Mouse (Mus musculus) liver, embryonic 14.5 days (tissue): ENCODE results near the gene Lrig2. TPM values are rescaled to one million over a fixed set of nuclear protein-coding genes. Genes with fewer than 3 reads are reported as not detected.

Experiments
- ATAC-seq: fragments of 200-750 bp; cut with Nextera tagmentation; 2 replicates; pipeline ENCODE4 v1.8.0; 2017; ENCODE audit warnings: moderate number of reproducible peaks, mild to moderate bottlenecking, moderate library complexity; ENCODE audit not compliant: insufficient read depth
- DNase-seq, 3 experiments: peaks; one replicate each; pipeline ENCODE4 v3.0.0-alpha.2; 2012 to 2013; ENCODE audit warnings: low read depth in 3 of 3, low spot score in 3 of 3
- H3K27ac ChIP-seq: fragments of 300-500 bp; sonication (generic); 2 replicates; pipeline ENCODE4 v1.5.1; 2014; ENCODE audit warnings: moderate library complexity, mild to moderate bottlenecking, control low read depth, inconsistent platforms
- H3K27me3 ChIP-seq: fragments of 300-500 bp; sonication (generic); 2 replicates; pipeline ENCODE4 v1.6.1; 2014; ENCODE audit warnings: mild to moderate bottlenecking, low read length, moderate library complexity; ENCODE audit not compliant: control insufficient read depth, insufficient read depth
- H3K36me3 ChIP-seq: fragments of 300-500 bp; sonication (generic); replicated peaks from 2 replicates; pipeline ENCODE4 v1.6.1; 2014; ENCODE audit warnings: low read depth; ENCODE audit not compliant: control insufficient read depth, insufficient read depth
- H3K4me1 ChIP-seq, 2 experiments: fragments of 200-500 bp in 1 of 2; fragments of 300-500 bp in 1 of 2; sonication (generic) in 1 of 2; replicated peaks; 2 replicates each; pipeline ENCODE4 v1.6.1; 2012 to 2014; ENCODE audit warnings: antibody characterized with exemption in 1 of 2, inconsistent platforms in 1 of 2, low read length in 1 of 2; ENCODE audit not compliant: control insufficient read depth in 2 of 2, insufficient read depth in 2 of 2
- H3K4me2 ChIP-seq: fragments of 300-500 bp; sonication (generic); 2 replicates; pipeline ENCODE4 v1.6.1; 2014; ENCODE audit warnings: low read depth, mild to moderate bottlenecking, control low read depth, moderate library complexity
- H3K4me3 ChIP-seq, 2 experiments: fragments of 200-500 bp in 1 of 2; fragments of 300-500 bp in 1 of 2; sonication (generic) in 1 of 2; 2 replicates each; pipeline ENCODE4 v1.5.1; 2012 to 2014; ENCODE audit warnings: low read depth in 2 of 2, low read length in 2 of 2, mild to moderate bottlenecking in 2 of 2, control low read depth in 1 of 2, inconsistent platforms in 1 of 2, moderate library complexity in 1 of 2; ENCODE audit not compliant: insufficient read depth in 1 of 2
- H3K9ac ChIP-seq: fragments of 300-500 bp; sonication (generic); replicated peaks from 2 replicates; pipeline ENCODE4 v1.6.1; 2014; ENCODE audit warnings: mild to moderate bottlenecking, control low read depth, moderate library complexity
- H3K9me3 ChIP-seq: fragments of 300-500 bp; sonication (generic); 2 replicates; pipeline ENCODE4 v1.6.1; 2016; ENCODE audit warnings: low read length, mixed read lengths; ENCODE audit not compliant: control insufficient read depth
- CTCF ChIP-seq: IDR thresholded peaks from 2 replicates; pipeline ENCODE4 v1.5.1; 2016; ENCODE audit warnings: antibody characterized with exemption, low read depth, control low read depth
- EP300 ChIP-seq: IDR thresholded peaks from 2 replicates; pipeline ENCODE4 v1.6.1; 2016; ENCODE audit warnings: antibody characterized with exemption, low read depth
- WGBS: fragments of 180-500 bp; shearing (Covaris S2); extraction: QIAGEN DNeasy Blood & Tissue Kit; methylation state at CpG from one replicate; pipeline ENCODE4 v1.1.7; 2014; ENCODE audit not compliant: insufficient replicate concordance; 5-methylcytosine and 5-hydroxymethylcytosine counted together
- polyA plus RNA-seq, 2 experiments: library from polyadenylated mRNA; depleted of rRNA in 1 of 2; stranded (reverse) in 1 of 2; unstranded in 1 of 2; fragments of >200 nt; fragmentation: Nextera tagmentation in 1 of 2; extraction: Ambion mirVana in 1 of 2; gene quantifications; 2 replicates each; pipeline versions ENCODE4 v1.2.1 to v1.2.3; 2012 to 2014

The Lrig2 gene
- polyA plus RNA-seq, 2 experiments: 1.9 to 3.1 TPM

- Histone ChIP-seq H3K4me3 (no peak overlapping the region), H3K4me2 (no peak overlapping the region), H3K9me3 (no peaks in the 10 kb centered on the region), H3K4me1 (peaks cover 0 to 15% of the 10 kb centered on the region in 2 experiments; a peak in 2 of 4 replicates), H3K9ac (no peak overlapping the region), H3K27ac (no peak overlapping the region), H3K36me3 (no peaks in the 10 kb centered on the region), H3K27me3 (no peaks in the 10 kb centered on the region)
- no peak for TF ChIP-seq CTCF
- no peak for TF ChIP-seq EP300
- DNase-seq (no peak), ATAC-seq (no peak)
- 55% methylated on average over 5 of the region's 5 CpGs for WGBS
Observed at GRCm38 (mm10) chr3:104416806-104417205, 94.9 kb downstream of the Lrig2 start.

DNA sequence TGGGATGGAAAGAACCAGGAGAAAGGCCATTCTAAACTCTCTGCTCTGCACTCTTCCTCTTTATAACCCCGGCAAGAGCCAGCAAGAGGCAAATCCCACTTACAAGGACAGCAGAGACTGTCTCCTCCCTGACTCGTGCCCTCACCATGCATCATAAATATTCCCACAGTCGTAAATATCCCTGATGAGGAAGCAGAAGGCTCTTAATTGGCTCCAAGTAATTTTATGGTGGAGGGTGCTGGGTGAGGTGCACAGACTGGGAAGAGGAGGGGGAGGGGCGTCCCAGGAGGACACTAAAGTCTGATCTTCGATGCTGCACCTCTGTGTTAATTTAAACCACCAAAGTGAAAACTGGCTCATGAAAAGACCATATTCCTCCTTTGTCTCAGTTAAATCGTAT is 99.2 kb downstream of the Lrig2 start:
- no peak overlapping the region for H3K27ac ChIP-seq
- ATAC-seq: no peak
- H3K27me3 ChIP-seq: no peaks in the 10 kb centered on the region
- no peak for DNase-seq
- no peaks in the 10 kb centered on the region for H3K9me3 ChIP-seq
- TF ChIP-seq CTCF: no peak
- TF ChIP-seq EP300: no peak
- 50% methylated on average over 6 of the region's 6 CpGs for WGBS
- no peaks in the 10 kb centered on the region; a peak in 1 of 4 replicates for H3K4me1 ChIP-seq
- no peak overlapping the region for H3K4me2 ChIP-seq
- no peaks in the 10 kb centered on the region for H3K36me3 ChIP-seq
- no peak overlapping the region for H3K9ac ChIP-seq
- H3K4me3 ChIP-seq: no peak overlapping the region

GRCm38 (mm10) chr3:104407506-104407905 is 104.2 kb downstream of the Lrig2 start:
- no peaks in the 10 kb centered on the region for H3K36me3 ChIP-seq
- H3K4me1 ChIP-seq: peaks cover 0 to 5% of the 10 kb centered on the region in 2 experiments; a peak in 2 of 4 replicates
- no peak overlapping the region for H3K4me3 ChIP-seq
- H3K9me3 ChIP-seq: no peaks in the 10 kb centered on the region
- no peak overlapping the region for H3K4me2 ChIP-seq
- no peak for ATAC-seq
- H3K27me3 ChIP-seq: no peaks in the 10 kb centered on the region
- TF ChIP-seq CTCF: no peak
- no peak for TF ChIP-seq EP300
- H3K27ac ChIP-seq: no peak overlapping the region
- no peak overlapping the region for H3K9ac ChIP-seq
- 69% methylated on average over 7 of the region's 7 CpGs for WGBS
- no peak for DNase-seq

- ATAC-seq (no peak), DNase-seq (no peak)
- Histone ChIP-seq H3K4me2 (no peak overlapping the region), H3K9me3 (no peaks in the 10 kb centered on the region), H3K9ac (no peak overlapping the region), H3K27ac (no peak overlapping the region), H3K36me3 (no peaks in the 10 kb centered on the region), H3K27me3 (no peaks in the 10 kb centered on the region), H3K4me3 (no peak overlapping the region), H3K4me1 (peaks cover 0 to 5% of the 10 kb centered on the region in 2 experiments; a peak in 2 of 4 replicates)
- WGBS: 34% methylated on average over 4 of the region's 4 CpGs
- no peak for TF ChIP-seq EP300
- no peak for TF ChIP-seq CTCF
Observed at GRCm38 (mm10) chr3:104403582-104403981, 108.1 kb downstream of the Lrig2 start.

- TF ChIP-seq CTCF (no peak), EP300 (no peak)
- ATAC-seq: no peak
- WGBS: 57% methylated on average over 2 of the region's 2 CpGs
Observed at GRCm38 (mm10) chr3:104401176-104401575, 110.5 kb downstream of the Lrig2 start.

More at GRCm38 (mm10) chr3:104401176-104401575, 110.5 kb downstream of the Lrig2 start:
- H3K4me2 ChIP-seq: no peak overlapping the region
- no peaks in the 10 kb centered on the region for H3K27me3 ChIP-seq
- H3K9me3 ChIP-seq: no peaks in the 10 kb centered on the region
- DNase-seq: no peak
- peaks cover 0 to 5% of the 10 kb centered on the region in 2 experiments; a peak in 2 of 4 replicates for H3K4me1 ChIP-seq
- H3K36me3 ChIP-seq: no peaks in the 10 kb centered on the region
- no peak overlapping the region for H3K9ac ChIP-seq
- H3K27ac ChIP-seq: no peak overlapping the region
- H3K4me3 ChIP-seq: no peak overlapping the region
